Mouse (Mus musculus) sigmoid colon, adult 10 weeks (tissue): ENCODE results near the gene Svbp. TPM values are rescaled to one million over a fixed set of nuclear protein-coding genes. Genes with fewer than 3 reads are reported as not detected.

Experiments used
- polyA plus RNA-seq: library from polyadenylated mRNA; stranded (reverse); fragments of 350-450 nt; fragmentation: Illumina TruSeq; extraction: RNeasy Lipid Tissue Mini Kit (QIAGEN cat#74804); gene quantifications from one replicate; pipeline ENCODE4 v1.2.3, GENCODE M21; 2014; ENCODE audit warnings: low read depth, low replicate concordance

Svbp gene
- 13.9 TPM for polyA plus RNA-seq

GRCm38 (mm10) chr4:119194909-119195581 lies at the start of gene Svbp:
Gene Svbp (plus strand): TSS chr4:119195306.

GRCm38 (mm10) chr4:119173851-119174453 lies 21.2 kb upstream of the Svbp start, which contains the start of gene Zfp691:
Gene Zfp691 (minus strand): TSS chr4:119174195.

GRCm38 (mm10) chr4:119189864-119190263 lies 5.2 kb upstream of the Svbp start, which contains the start of gene Ermap:
Gene Ermap (minus strand): TSS chr4:119190011.

GRCm38 (mm10) chr4:119218169-119218568 lies 23.1 kb downstream of the Svbp start, which contains the start of gene Tmem269:
Gene Tmem269 (minus strand): TSS chr4:119218217.

DNA sequence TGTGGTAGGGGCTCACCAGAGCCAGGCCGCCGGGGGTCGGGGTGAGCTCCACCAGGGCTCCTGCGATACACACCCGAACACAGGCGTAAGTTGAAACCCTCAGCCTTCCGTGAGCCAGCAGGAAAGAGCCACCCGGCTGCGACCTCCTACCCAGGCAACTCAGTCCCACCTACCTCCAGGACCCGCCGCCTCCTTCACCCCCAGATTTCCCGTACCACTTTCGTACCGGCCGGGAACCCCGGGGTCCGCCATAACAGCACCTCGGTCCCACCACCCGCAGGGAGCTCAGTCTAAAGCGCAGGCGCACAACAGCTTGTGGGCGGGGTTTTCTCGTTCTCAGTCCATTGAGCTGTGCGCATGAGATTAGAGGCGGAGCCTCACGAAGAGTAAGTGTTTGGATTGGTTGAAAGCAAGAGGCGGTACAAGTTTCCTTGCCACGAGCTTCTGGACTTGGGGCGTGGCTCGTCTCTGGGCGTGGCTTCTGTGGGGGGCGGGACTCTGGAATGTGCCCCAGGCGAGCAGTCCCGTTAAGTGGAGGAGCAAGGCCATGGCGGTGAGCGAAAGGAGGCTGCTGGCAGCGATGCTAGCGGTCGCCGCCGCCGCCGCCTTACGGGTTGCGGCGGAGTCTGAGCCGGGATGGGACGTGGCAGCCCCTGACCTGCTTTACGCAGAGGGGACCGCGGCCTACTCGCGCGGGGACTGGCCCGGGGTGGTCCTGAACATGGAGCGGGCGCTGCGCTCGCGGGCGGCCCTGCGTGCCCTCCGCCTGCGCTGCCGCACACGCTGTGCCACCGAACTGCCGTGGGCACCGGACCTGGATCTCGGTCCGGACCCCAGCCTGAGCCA lies 37.5 kb downstream of the Svbp start, which contains the start of the genes AU022252 and P3h1:
Gene AU022252 (minus strand): TSS at position 303 of the 846 bp plus-strand sequence.
Gene P3h1 (plus strand): TSS at position 506 of the 846 bp plus-strand sequence.

Other genes starting within 250 kb of the Svbp start
- gene Lao1, start 233.7 kb upstream of the Svbp start, polyA plus RNA-seq: not detected
- gene Slc2a1, start 86.6 kb upstream of the Svbp start, polyA plus RNA-seq: 14.5 TPM
- 0.73 TPM for gene Zfp691, start 21.1 kb upstream of the Svbp start, polyA plus RNA-seq
- 0.32 TPM for gene Ermap, start 5.3 kb upstream of the Svbp start, polyA plus RNA-seq
- not detected for gene Tmem269, start 22.9 kb downstream of the Svbp start, polyA plus RNA-seq
- gene AU022252, start 37.4 kb downstream of the Svbp start, polyA plus RNA-seq: 7.1 TPM
- 7.9 TPM for gene P3h1, start 37.6 kb downstream of the Svbp start, polyA plus RNA-seq
- not detected for gene Cldn19, start 60.1 kb downstream of the Svbp start, polyA plus RNA-seq
- gene Ybx1, start 99.3 kb downstream of the Svbp start, polyA plus RNA-seq: 625 TPM
- 31.6 TPM for gene Ppih, start 125.2 kb downstream of the Svbp start, polyA plus RNA-seq
- not detected for gene Ccdc30, start 220.2 kb downstream of the Svbp start, polyA plus RNA-seq
- gene Ppcs, start 227.1 kb downstream of the Svbp start, polyA plus RNA-seq: 31.7 TPM
- not detected for gene Zmynd12, start 227.5 kb downstream of the Svbp start, polyA plus RNA-seq